Mouse (Mus musculus): Measurements from ENCODE around the gene Myb. TPM values are rescaled to one million over a fixed set of nuclear protein-coding genes. Genes with fewer than 3 reads are reported as not detected.
A peak's percentile ranks its signal among the peaks of the same experiment; 100 is the strongest.

The Myb gene
- polyA plus RNA-seq, 1 experiment: 82.4 TPM

DNA sequence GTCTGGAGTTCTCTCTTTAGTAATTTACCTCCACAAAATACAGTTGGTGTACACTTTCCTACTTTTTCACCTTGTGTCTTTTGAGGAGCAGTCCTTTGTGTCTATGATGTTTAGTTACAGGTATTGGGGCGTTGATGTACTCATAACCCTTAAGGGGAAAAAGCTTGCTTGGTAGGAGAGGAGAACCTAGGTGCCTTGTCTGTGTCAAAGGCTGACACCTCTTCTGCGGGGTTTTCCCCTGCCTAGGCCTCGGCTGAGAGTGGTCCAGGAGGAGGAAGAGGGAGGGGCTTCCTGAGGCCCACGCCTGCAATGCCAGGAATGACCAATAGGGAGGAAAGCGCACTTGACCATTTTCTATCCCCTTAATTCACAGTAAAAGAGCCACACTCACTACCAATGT lies 17.9 kb upstream of the Myb start:
- 46% methylated on average over 5 of the region's 5 CpGs for WGBS
- no peak overlapping the region for H3K4me3 ChIP-seq (ENCODE audit: insufficient read depth, low read depth, low read length)
- TF ChIP-seq POLR2A (IDR thresholded peaks at IDR 0.05; ENCODE audit: insufficient read depth, low read depth, low read length) (no peak), CTCF (IDR thresholded peaks at IDR 0.05; ENCODE audit: insufficient read depth, low read depth, low read length) (no peak)
- no peaks in the 10 kb centered on the region for H3K4me1 ChIP-seq (ENCODE audit: control insufficient read depth, insufficient read depth, low read length)
- H3K27ac ChIP-seq (ENCODE audit: insufficient read depth, low read depth, low read length): no peak overlapping the region

GRCm38 (mm10) chr10:21178281-21178680 lies 17.5 kb upstream of the Myb start:
- Histone ChIP-seq H3K4me1 (ENCODE audit: control insufficient read depth, insufficient read depth, low read length) (no peaks in the 10 kb centered on the region), H3K4me3 (ENCODE audit: insufficient read depth, low read depth, low read length) (no peak overlapping the region), H3K27ac (ENCODE audit: insufficient read depth, low read depth, low read length) (no peak overlapping the region)
- WGBS: 83% methylated on average over 10 of the region's 10 CpGs
- TF ChIP-seq CTCF (IDR thresholded peaks at IDR 0.05; ENCODE audit: insufficient read depth, low read depth, low read length) (no peak), POLR2A (IDR thresholded peaks at IDR 0.05; ENCODE audit: insufficient read depth, low read depth, low read length) (no peak)

DNA sequence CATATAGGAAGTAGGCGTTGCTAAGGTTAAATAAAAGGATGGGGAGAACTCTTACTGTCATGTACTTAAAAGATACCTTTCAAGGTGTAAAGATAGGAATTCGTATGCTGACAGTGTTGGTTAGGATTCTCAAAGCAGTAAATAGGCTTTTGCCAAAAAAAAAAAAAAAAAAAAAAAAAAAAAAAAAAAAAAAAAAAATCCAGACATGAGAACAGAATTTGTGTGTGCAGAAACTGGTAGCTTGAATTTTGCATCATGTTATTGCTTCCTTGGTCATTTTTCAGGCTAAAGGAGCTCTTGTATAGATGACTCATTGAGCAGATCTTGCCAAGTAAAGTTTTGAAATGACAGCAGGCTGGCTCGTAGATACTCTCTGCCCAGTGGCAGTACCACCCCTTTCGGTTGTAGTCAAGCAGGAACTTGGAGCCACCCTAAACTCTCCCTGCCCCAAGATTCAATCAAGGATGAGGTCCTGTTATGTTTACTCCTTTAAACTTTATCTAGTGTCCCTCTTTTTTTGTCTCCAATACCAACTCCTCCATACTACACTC lies 11.9 kb upstream of the Myb start:
- TF ChIP-seq POLR2A (IDR thresholded peaks at IDR 0.05; ENCODE audit: insufficient read depth, low read depth, low read length): no peak
- TF ChIP-seq CTCF (IDR thresholded peaks at IDR 0.05; ENCODE audit: insufficient read depth, low read depth, low read length): no peak
- Histone ChIP-seq H3K4me3 (ENCODE audit: insufficient read depth, low read depth, low read length) (no peak overlapping the region), H3K4me1 (ENCODE audit: control insufficient read depth, insufficient read depth, low read length) (no peaks in the 10 kb centered on the region), H3K27ac (ENCODE audit: insufficient read depth, low read depth, low read length) (no peak overlapping the region)
- WGBS: 82% methylated on average over 4 of the region's 4 CpGs

- TF ChIP-seq POLR2A (IDR thresholded peaks at IDR 0.05; ENCODE audit: insufficient read depth, low read depth, low read length) (no peak), CTCF (IDR thresholded peaks at IDR 0.05; ENCODE audit: insufficient read depth, low read depth, low read length) (no peak)
- H3K4me3 ChIP-seq (ENCODE audit: insufficient read depth, low read depth, low read length): no peak overlapping the region
- no peaks in the 10 kb centered on the region for H3K4me1 ChIP-seq (ENCODE audit: control insufficient read depth, insufficient read depth, low read length)
- 96% methylated on average over 8 of the region's 8 CpGs for WGBS
- H3K27ac ChIP-seq (ENCODE audit: insufficient read depth, low read depth, low read length): no peak overlapping the region
These were observed 7.7 kb upstream of the Myb start for GRCm38 (mm10) chr10:21168466-21168865.

GRCm38 (mm10) chr10:21167842-21168241 lies 7.1 kb upstream of the Myb start:
- WGBS: 97% methylated on average over 6 of the region's 6 CpGs
- no peak overlapping the region for H3K27ac ChIP-seq (ENCODE audit: insufficient read depth, low read depth, low read length)
- no peaks in the 10 kb centered on the region for H3K4me1 ChIP-seq (ENCODE audit: control insufficient read depth, insufficient read depth, low read length)
- TF ChIP-seq POLR2A (IDR thresholded peaks at IDR 0.05; ENCODE audit: insufficient read depth, low read depth, low read length) (no peak), CTCF (IDR thresholded peaks at IDR 0.05; ENCODE audit: insufficient read depth, low read depth, low read length) (no peak)
- no peak overlapping the region for H3K4me3 ChIP-seq (ENCODE audit: insufficient read depth, low read depth, low read length)

- TF ChIP-seq CTCF (IDR thresholded peaks at IDR 0.05; ENCODE audit: insufficient read depth, low read depth, low read length): no peak
- no peaks in the 10 kb centered on the region for H3K4me1 ChIP-seq (ENCODE audit: control insufficient read depth, insufficient read depth, low read length)
- H3K4me3 ChIP-seq (ENCODE audit: insufficient read depth, low read depth, low read length): no peak overlapping the region
- WGBS: 88% methylated on average over 5 of the region's 5 CpGs
- no peak overlapping the region for H3K27ac ChIP-seq (ENCODE audit: insufficient read depth, low read depth, low read length)
These were observed 6.4 kb upstream of the Myb start for GRCm38 (mm10) chr10:21167165-21167564.

DNA sequence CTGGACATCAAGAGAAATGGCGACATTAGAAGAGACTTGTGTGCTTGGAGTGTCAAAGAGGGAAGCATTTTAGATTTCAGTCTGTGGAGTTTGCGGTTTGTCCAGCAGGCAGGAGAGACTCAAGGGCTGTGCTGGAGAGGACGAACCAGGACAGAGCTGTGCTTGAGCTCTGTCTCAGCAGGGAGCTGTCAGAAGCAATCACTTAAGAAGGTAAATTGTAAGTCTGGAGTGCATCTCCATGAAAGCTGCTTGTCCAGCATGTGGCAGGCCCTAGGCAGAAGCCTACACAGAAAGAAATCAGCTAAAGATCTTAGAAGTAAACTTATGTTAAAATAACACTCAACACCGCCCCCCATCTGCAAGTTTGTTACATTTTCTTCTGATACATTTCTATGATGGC lies 4.6 kb upstream of the Myb start:
- H3K27ac ChIP-seq (ENCODE audit: insufficient read depth, low read depth, low read length): no peak overlapping the region
- 90% methylated on average over 4 of the region's 4 CpGs for WGBS
- no peak for TF ChIP-seq POLR2A (IDR thresholded peaks at IDR 0.05; ENCODE audit: insufficient read depth, low read depth, low read length)
- no peak overlapping the region for H3K4me3 ChIP-seq (ENCODE audit: insufficient read depth, low read depth, low read length)
- peaks cover 5% of the 10 kb centered on the region for H3K4me1 ChIP-seq (ENCODE audit: control insufficient read depth, insufficient read depth, low read length)

GRCm38 (mm10) chr10:21162124-21162523 lies 1.3 kb upstream of the Myb start:
- 72% methylated on average over 3 of the region's 3 CpGs for WGBS
- peaks cover 18% of the 10 kb centered on the region for H3K4me1 ChIP-seq (ENCODE audit: control insufficient read depth, insufficient read depth, low read length)
- no peak overlapping the region for H3K27ac ChIP-seq (ENCODE audit: insufficient read depth, low read depth, low read length)
- TF ChIP-seq CTCF (IDR thresholded peaks at IDR 0.05; ENCODE audit: insufficient read depth, low read depth, low read length): no peak
- no peak for TF ChIP-seq POLR2A (IDR thresholded peaks at IDR 0.05; ENCODE audit: insufficient read depth, low read depth, low read length)
- H3K4me3 ChIP-seq (ENCODE audit: insufficient read depth, low read depth, low read length): no peak overlapping the region

DNA sequence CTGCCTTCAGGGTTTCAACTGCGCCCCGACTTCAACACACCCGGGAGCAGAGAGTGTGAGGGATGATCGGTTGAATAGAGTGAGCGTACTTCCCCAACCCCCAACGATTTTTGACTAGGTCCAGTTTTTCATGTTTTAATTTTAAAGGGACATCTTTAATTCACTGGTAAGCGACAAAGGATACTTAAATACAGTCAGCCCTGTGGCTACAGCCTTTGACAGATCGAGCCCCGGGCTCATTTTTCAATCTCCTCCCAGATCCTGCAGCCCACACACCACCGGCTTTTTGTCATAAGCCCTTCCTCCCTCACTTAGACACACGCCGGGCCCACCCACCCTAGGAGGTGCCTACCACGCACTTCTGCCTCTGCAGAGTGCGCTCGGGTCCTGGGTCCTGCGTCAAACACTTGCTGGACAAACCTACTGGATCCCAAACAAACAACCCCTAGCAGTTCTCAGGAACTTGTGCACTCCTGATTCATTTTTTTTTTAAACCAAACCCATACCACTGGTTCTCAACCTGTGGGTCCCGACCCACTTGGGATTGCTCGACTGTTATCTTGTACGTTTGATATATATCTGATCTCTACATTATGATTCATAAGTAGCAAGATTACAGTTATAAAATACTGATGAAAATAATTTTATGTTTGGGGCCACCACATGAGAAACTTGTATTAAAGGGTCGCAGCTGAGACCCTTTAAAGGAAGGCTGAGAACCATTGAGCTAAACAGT lies 743 bp upstream of the Myb start:
- no peak overlapping the region for H3K27ac ChIP-seq (ENCODE audit: insufficient read depth, low read depth, low read length)
- H3K4me1 ChIP-seq (ENCODE audit: control insufficient read depth, insufficient read depth, low read length): peaks cover 18% of the 10 kb centered on the region
- H3K4me3 ChIP-seq (ENCODE audit: insufficient read depth, low read depth, low read length): peak overlapping the region; percentile 49
- 10% methylated on average over 20 of the region's 20 CpGs for WGBS
- TF ChIP-seq CTCF (IDR thresholded peaks at IDR 0.05; ENCODE audit: insufficient read depth, low read depth, low read length) (no peak), POLR2A (IDR thresholded peaks at IDR 0.05; ENCODE audit: insufficient read depth, low read depth, low read length) (no peak)

Measured in olfactory bulb, adult 2 months (tissue).